Mouse (Mus musculus) E14TG2a.4 (cell line): ENCODE measurements at regions not wholly inside any gene's neighbourhood (a gene's known extent, or its start where the extent isn't known, plus 50 kb on each side); places are given as distances from the start of the nearest gene placed in this dataset.
"Not testable (repeated sequence)": the region's sequence is repeated elsewhere in the genome, so short reads cannot be mapped to it uniquely, and the experiment has no call there.

Experiments used
- CTCF ChIP-seq: conservative IDR thresholded peaks from 2 replicates; pipeline ENCODE4 v1.5.1; 2014; ENCODE audit warnings: low read length
- NANOG ChIP-seq: IDR thresholded peaks from 2 replicates; pipeline ENCODE4 v1.6.1; 2014; ENCODE audit warnings: borderline replicate concordance, low read length, mixed read lengths

GRCm38 (mm10) chr6:67931499-67931898 is 395.9 kb upstream of the Tacstd2 start:
- not testable (repeated sequence) for TF ChIP-seq CTCF, NANOG
